Mouse (Mus musculus) C2C12 (cell line): ENCODE results near the gene Cd320.
"Not testable (repeated sequence)": the region's sequence is repeated elsewhere in the genome, so short reads cannot be mapped to it uniquely, and the experiment has no call there.

ENCODE experiments used
- CEBPB ChIP-seq: IDR thresholded peaks from one replicate; pipeline ENCODE4 v1.6.1; 2011; ENCODE audit warnings: low read depth, mild to moderate bottlenecking, control low read depth, moderate library complexity
- CTCF ChIP-seq: IDR thresholded peaks from one replicate; pipeline ENCODE4 v1.5.1; 2011; ENCODE audit not compliant: control insufficient read depth, insufficient read depth, insufficient read length
- FOSL1 ChIP-seq: IDR thresholded peaks from one replicate; pipeline ENCODE4 v1.8.0; 2011; ENCODE audit warnings: mild to moderate bottlenecking, low read length; ENCODE audit not compliant: poor library complexity, insufficient read depth, severe bottlenecking
- MAX ChIP-seq: IDR thresholded peaks from one replicate; pipeline ENCODE4 v1.6.1; 2011; ENCODE audit warnings: mild to moderate bottlenecking, control low read depth
- MYOD1 ChIP-seq: IDR thresholded peaks from one replicate; pipeline ENCODE4 v1.6.1; 2011; ENCODE audit warnings: low read depth; ENCODE audit not compliant: control insufficient read depth, insufficient read length
- MYOG ChIP-seq: IDR thresholded peaks from one replicate; pipeline ENCODE4 v1.6.1; 2011; ENCODE audit not compliant: control insufficient read depth, insufficient read length; ENCODE audit errors: extremely low read depth
- USF1 ChIP-seq: IDR thresholded peaks from one replicate; pipeline ENCODE4 v1.6.1; 2011; ENCODE audit warnings: low read depth, mild to moderate bottlenecking, control low read depth, moderate library complexity

DNA sequence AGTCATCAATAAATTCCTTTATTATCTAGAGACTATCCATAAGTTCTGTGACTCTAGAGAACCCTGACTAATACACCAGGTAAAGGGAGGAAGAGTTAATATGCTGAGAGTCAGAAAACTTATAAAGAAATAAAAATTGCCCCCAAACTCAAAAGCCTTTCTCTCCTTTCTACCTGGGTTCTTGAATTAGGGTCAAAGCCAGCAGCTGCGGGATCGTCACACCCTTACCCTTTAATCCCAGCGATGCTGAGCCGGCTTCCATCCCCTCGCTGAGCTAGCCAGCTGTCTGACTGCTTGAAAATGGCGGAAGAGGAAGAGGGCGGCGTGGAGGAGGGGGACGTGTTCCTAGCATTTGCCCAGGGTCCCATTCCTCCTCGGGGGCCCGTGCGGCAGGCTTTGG, 30.6 kb downstream of the Cd320 start, which contains the start of gene Gm7029:
- TF ChIP-seq MAX, USF1, CTCF, CEBPB, MYOG, FOSL1, MYOD1: not testable (repeated sequence)
